Comparison of ENCODE assay signal across 8 mouse cellular contexts in the genomic region with DNA sequence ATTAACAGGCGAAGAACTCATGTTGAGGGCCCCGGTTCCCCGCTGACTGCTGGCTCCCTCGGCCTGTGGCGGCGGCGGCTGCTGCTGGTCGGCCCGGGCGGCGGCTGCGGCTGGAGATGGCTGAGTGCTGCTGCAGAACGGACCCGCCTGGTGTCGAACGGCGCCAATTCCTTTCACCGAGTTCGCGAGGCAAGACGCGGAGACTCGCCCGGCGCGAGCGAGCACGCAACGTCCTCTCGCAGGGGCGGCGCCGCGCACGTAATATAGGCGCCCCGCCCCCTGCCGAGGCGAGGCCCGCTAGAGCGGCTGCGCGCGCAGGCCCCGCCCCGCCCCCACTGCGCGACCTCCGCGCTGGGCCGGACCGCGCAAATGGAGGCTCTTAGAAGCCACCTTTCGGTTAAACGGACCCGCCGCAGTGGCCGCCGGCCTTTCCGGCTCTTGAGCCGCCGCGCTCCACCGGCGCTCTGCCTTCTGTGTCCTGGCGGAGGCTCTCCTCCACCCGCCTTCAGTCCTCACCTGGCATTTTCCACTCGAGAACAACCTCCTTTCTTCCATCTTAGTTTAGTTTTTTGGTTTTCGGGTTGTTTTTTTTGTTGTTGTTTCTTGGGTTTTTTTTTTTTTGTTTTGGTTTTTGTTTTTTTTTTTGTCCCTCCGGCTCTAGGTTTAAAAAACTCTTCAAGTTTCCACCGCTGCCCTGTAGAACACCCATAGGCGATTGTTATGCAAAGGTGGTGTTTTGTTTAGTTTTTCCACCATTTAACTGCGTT. TPM values are rescaled to one million over a fixed set of nuclear protein-coding genes. Genes with fewer than 3 reads are reported as not detected.
DNase-seq lines count a peak whose midpoint lies in the region; ATAC-seq and TF ChIP-seq lines count a peak whose summit lies in the region.

A gene (minus strand): TSS at position 247 of the 767 bp plus-strand sequence.

- H3K4me1 ChIP-seq in ES-E14 (ENCODE audit: control insufficient read depth in 2 of 2, insufficient read depth in 2 of 2, low read length in 2 of 2, poor library complexity in 1 of 2): peaks cover 0 to 4% of the 10 kb centered on the region in 2 experiments; a peak in 1 of 4 replicates
- peaks cover 20% of the 10 kb centered on the region for H3K4me1 ChIP-seq in forebrain, embryonic 16.5 days (replicated peaks; ENCODE audit: control insufficient read depth, insufficient read depth, low read length)
- peaks cover 17% of the 10 kb centered on the region for H3K4me1 ChIP-seq in lung, embryonic 15.5 days

- no peaks in the 10 kb centered on the region for H3K9me3 ChIP-seq in ES-E14 (ENCODE audit: control insufficient read depth, insufficient read depth, low read depth, low read length)
- H3K9me3 ChIP-seq in forebrain, embryonic 16.5 days (ENCODE audit: control insufficient read depth, low read length): no peaks in the 10 kb centered on the region
- no peaks in the 10 kb centered on the region for H3K9me3 ChIP-seq in lung, embryonic 15.5 days

- H3K36me3 ChIP-seq in ES-E14 (ENCODE audit: control insufficient read depth, insufficient read depth, low read length, poor library complexity, severe bottlenecking): peaks cover 24% of the 10 kb centered on the region
- H3K36me3 ChIP-seq in forebrain, embryonic 16.5 days (ENCODE audit: control insufficient read depth, insufficient read depth): peaks cover 13% of the 10 kb centered on the region
- H3K36me3 ChIP-seq in lung, embryonic 15.5 days: peaks cover 19% of the 10 kb centered on the region

- H3K4me3 ChIP-seq in ES-E14 (ENCODE audit: insufficient read depth in 1 of 2, low read depth in 1 of 2, low read length in 2 of 2, poor library complexity in 1 of 2, severe bottlenecking in 1 of 2): peak within 1 kb of the TSS; percentile 87 to 92
- peak within 1 kb of the TSS; percentile 62 for H3K4me3 ChIP-seq in forebrain, embryonic 16.5 days (replicated peaks; ENCODE audit: low read length)
- H3K4me3 ChIP-seq in lung, embryonic 15.5 days: peak within 1 kb of the TSS; percentile 93

- under 1% methylated on average over 60 of the region's 73 CpGs for WGBS in forebrain, embryonic 16.5 days
- WGBS in lung, embryonic 15.5 days: under 1% methylated on average over 73 of the region's 73 CpGs

- H3K27me3 ChIP-seq in forebrain, embryonic 16.5 days (replicated peaks; ENCODE audit: control insufficient read depth, insufficient read depth, low read length): no peaks in the 10 kb centered on the region
- no peaks in the 10 kb centered on the region for H3K27me3 ChIP-seq in lung, embryonic 15.5 days

- H3K9ac ChIP-seq in ES-E14 (ENCODE audit: insufficient read depth, low read depth, low read length, poor library complexity, severe bottlenecking): peak within 1 kb of the TSS; percentile 96
- peak within 1 kb of the TSS; percentile 100 for H3K9ac ChIP-seq in forebrain, embryonic 16.5 days (replicated peaks; ENCODE audit: low read depth, low read length)
- peak within 1 kb of the TSS; percentile 100 for H3K9ac ChIP-seq in lung, embryonic 15.5 days

- intact Hi-C loops in heart, postnatal 36 days (cut with DNase I): loop anchor here (1.0 to 2.0 kb wide), 3 partner anchors 32 to 111 kb away; a partner anchor contains a TSS

- peak; percentile 81 for DNase-seq in ES-E14 (ENCODE audit: low read depth, low spot score)
- DNase-seq in cerebellum, adult 11-12 months: peak; percentile 97
- DNase-seq in heart, postnatal 36 days: peak; percentile 97
- DNase-seq in layer of hippocampus, adult 8-10 months (ENCODE audit: low spot score in 2 of 2): peak; percentile 92 to 95
- peak; percentile 92 for DNase-seq in ovary, adult 18-20 months (ENCODE audit: low spot score)
- peak; percentile 98 for DNase-seq in thymus, postnatal 0 days (ENCODE audit: low spot score)

- peak; percentile 86 for ATAC-seq in forebrain, embryonic 16.5 days
- peak; percentile 88 for ATAC-seq in lung, embryonic 15.5 days (ENCODE audit: borderline replicate concordance, extremely low read depth, low FRiP score, low TSS enrichment)

- peak within 1 kb of the TSS; percentile 99 for H3K27ac ChIP-seq in ES-E14 (ENCODE audit: insufficient read depth, low read depth, low read length, poor library complexity, severe bottlenecking)
- H3K27ac ChIP-seq in forebrain, embryonic 16.5 days (ENCODE audit: low read length): peak within 1 kb of the TSS; percentile 99
- H3K27ac ChIP-seq in lung, embryonic 15.5 days: peak within 1 kb of the TSS; percentile 100

- in situ Hi-C loops in ES-E14 (cut with MboI; ENCODE audit: low sequenced_read_pairs in 2 of 2, unreplicated experiment in 2 of 2): loop anchor here in 1 of 2 experiments (25.0 kb wide), 1 partner anchor 1425 kb away; no protein-coding TSS in a partner anchor

- H3K4me2 ChIP-seq in forebrain, embryonic 16.5 days (ENCODE audit: low read length): peak within 1 kb of the TSS; percentile 58
- H3K4me2 ChIP-seq in lung, embryonic 15.5 days: peak within 1 kb of the TSS; percentile 55

TF ChIP-seq in ES-E14, 5 proteins besides CTCF, POLR2A, EP300 and RAD21:
- TF ChIP-seq HCFC1 (IDR thresholded peaks at IDR 0.05; ENCODE audit: borderline replicate concordance, insufficient read depth, low read length): 0 out of 2 replicates have a peak, but pooled peaks have one; percentile 26
- peak; percentile 83 for TF ChIP-seq ZNF384 (IDR thresholded peaks at IDR 0.05; ENCODE audit: low read depth, low read length)
- TF ChIP-seq CHD2 (IDR thresholded peaks at IDR 0.05; ENCODE audit: low read depth, low read length): peak; percentile 37; the same call in 1 of the 2 replicates
- no peak for TF ChIP-seq ZC3H11A (IDR thresholded peaks at IDR 0.05; ENCODE audit: borderline replicate concordance, low read depth, low read length)
- no peak for TF ChIP-seq MAFK (IDR thresholded peaks at IDR 0.05; ENCODE audit: insufficient read depth, low read depth, low read length)

RNA-seq across cellular contexts. Expression of the gene that starts here (rescaled TPM):
- total RNA-seq in ES-E14 (2012; rRNA removed): 459 and 494 TPM in 2 replicates
- polyA plus RNA-seq in forebrain, embryonic 16.5 days (2015; fragmentation: Nextera tagmentation; extraction: Ambion mirVana): 261 and 340 TPM in 2 replicates
- total RNA-seq in heart, postnatal 36 days (2021): 100 to 1,000 TPM; 167 to 200 TPM
- 100 to 1,000 TPM; 391 to 465 (median 433) TPM for total RNA-seq in layer of hippocampus, adult 8-10 months (2022)
- polyA plus RNA-seq in lung, embryonic 15.5 days (2015; fragmentation: Nextera tagmentation; extraction: Ambion mirVana): 411 and 443 TPM in 2 replicates
- polyA plus RNA-seq in thymus, postnatal 0 days (2015; fragmentation: Nextera tagmentation; extraction: Ambion mirVana): 398 and 450 TPM in 2 replicates

Comparison
In these comparisons a context has a peak if more than half of its experiments do, and no peak if none do; other contexts are left out.
1. Peak in every context shown above with its lines: DNase-seq, ATAC-seq, H3K4me3 ChIP-seq and H3K27ac ChIP-seq.